Mouse (Mus musculus) heart, adult 2 months (tissue): Measurements from ENCODE around the gene Mt1. TPM values are rescaled to one million over a fixed set of nuclear protein-coding genes. Genes with fewer than 3 reads are reported as not detected.

Source experiments
- DNase-seq, 2 experiments: peaks; one replicate each; pipeline ENCODE4 v3.0.0; 2021
- H3K27ac ChIP-seq: fragments of 200-600 bp; 2 replicates; pipeline ENCODE4 v1.8.1; 2022
- H3K27me3 ChIP-seq: fragments of 200-500 bp; 2 replicates; pipeline ENCODE4 v1.6.1; 2012; ENCODE audit warnings: mild to moderate bottlenecking, low read length, inconsistent platforms, mixed read lengths; ENCODE audit not compliant: control insufficient read depth, insufficient read depth
- H3K36me3 ChIP-seq: fragments of 200-500 bp; 2 replicates; pipeline ENCODE4 v1.6.1; 2012; ENCODE audit warnings: low read length, inconsistent platforms; ENCODE audit not compliant: control insufficient read depth, insufficient read depth
- H3K4me1 ChIP-seq: fragments of 200-500 bp; 2 replicates; pipeline ENCODE4 v1.6.1; 2011; ENCODE audit warnings: low read length; ENCODE audit not compliant: control insufficient read depth, insufficient read depth
- H3K4me3 ChIP-seq: fragments of 200-600 bp; 2 replicates; pipeline ENCODE4 v1.8.1; 2022
- H3K79me2 ChIP-seq: fragments of 200-500 bp; replicated peaks from 2 replicates; pipeline ENCODE4 v1.6.1; 2012; ENCODE audit warnings: mild to moderate bottlenecking, inconsistent platforms, low read length, moderate library complexity, mixed read lengths; ENCODE audit not compliant: control insufficient read depth, insufficient read depth
- H3K9ac ChIP-seq: fragments of 200-500 bp; 2 replicates; pipeline ENCODE4 v1.6.1; 2012; ENCODE audit warnings: low read depth, mild to moderate bottlenecking, control low read depth, inconsistent platforms, low read length, mixed read lengths
- CTCF ChIP-seq: fragments of 200-600 bp; IDR thresholded peaks from 2 replicates; pipeline ENCODE4 v1.8.1; 2022; ENCODE audit warnings: antibody characterized with exemption, mild to moderate bottlenecking, moderate library complexity
- EP300 ChIP-seq: fragments of 200-500 bp; IDR thresholded peaks from 2 replicates; pipeline ENCODE4 v1.6.1; 2011; ENCODE audit warnings: low read depth, low read length, control low read depth; ENCODE audit not compliant: insufficient read depth
- POLR2A ChIP-seq: fragments of 200-500 bp; IDR thresholded peaks from 2 replicates; pipeline ENCODE4 v1.6.1; 2011; ENCODE audit warnings: mild to moderate bottlenecking, low read depth, low read length, control low read depth; ENCODE audit not compliant: insufficient read depth
- WGBS: fragments of 180-500 bp; shearing (Covaris S2); methylation state at CpG from one replicate; pipeline ENCODE4 v1.1.7; 2018; 5-methylcytosine and 5-hydroxymethylcytosine counted together
- intact Hi-C: fragments of 180-260 bp; cut with DNase I; formaldehyde crosslinking; loops from one replicate; pipeline ENCODE4 v1.15.1; 2025
- polyA plus RNA-seq: library from polyadenylated mRNA; depleted of rRNA; stranded (reverse); fragments of >200 nt; gene quantifications from 2 replicates; pipeline ENCODE4 v1.2.3, GENCODE M21; 2012
- total RNA-seq, 2 experiments: library from RNA; stranded (reverse); gene quantifications; 2 replicates each; pipeline ENCODE4 v1.2.3; 2021

Mt1 gene
- total and polyA plus RNA-seq, 3 experiments: 279 to 727 (median 438) TPM

GRCm38 (mm10) chr8:94177716-94178390, 1.0 kb upstream of the Mt1 start:
- intact Hi-C loops: no loop called here
- no peaks in the 10 kb centered on the region for H3K79me2 ChIP-seq
- H3K4me3 ChIP-seq: no peak overlapping the region
- TF ChIP-seq CTCF (no peak), POLR2A (no peak), EP300 (no peak)
- peaks cover 1% of the 10 kb centered on the region for H3K4me1 ChIP-seq
- H3K36me3 ChIP-seq: no peaks in the 10 kb centered on the region; the same call in 1 of the 2 replicates
- H3K27ac ChIP-seq: peak overlapping the region; percentile 97
- no peaks in the 10 kb centered on the region for H3K27me3 ChIP-seq
- WGBS: 64% methylated on average over 7 of the region's 7 CpGs
- H3K9ac ChIP-seq: no peak overlapping the region
- no peak for DNase-seq

- WGBS: 6% methylated on average over 25 of the region's 25 CpGs
- H3K4me1 ChIP-seq: peaks cover 1% of the 10 kb centered on the region
- peak overlapping the region; percentile 65 for H3K4me3 ChIP-seq
- peak overlapping the region; percentile 57 for H3K9ac ChIP-seq
- H3K79me2 ChIP-seq: no peaks in the 10 kb centered on the region
- peak; percentile 49 to 60 for DNase-seq
- peak overlapping the region; percentile 97 for H3K27ac ChIP-seq
- no peaks in the 10 kb centered on the region for H3K27me3 ChIP-seq
- intact Hi-C loops: no loop called here
- no peaks in the 10 kb centered on the region; the same call in 1 of the 2 replicates for H3K36me3 ChIP-seq
- TF ChIP-seq EP300: peak; percentile 31; the same call in 1 of the 2 replicates
- no peak; the same call in 1 of the 2 replicates for TF ChIP-seq POLR2A
Observed at GRCm38 (mm10) chr8:94179713-94180560, 1.1 kb downstream of the Mt1 start.

- Histone ChIP-seq H3K9ac (no peak overlapping the region), H3K79me2 (no peaks in the 10 kb centered on the region), H3K4me3 (peak overlapping the region; percentile 65; the same call in 1 of the 2 replicates)
Observed at GRCm38 (mm10) chr8:94180561-94180908, 1.7 kb downstream of the Mt1 start.

DNA sequence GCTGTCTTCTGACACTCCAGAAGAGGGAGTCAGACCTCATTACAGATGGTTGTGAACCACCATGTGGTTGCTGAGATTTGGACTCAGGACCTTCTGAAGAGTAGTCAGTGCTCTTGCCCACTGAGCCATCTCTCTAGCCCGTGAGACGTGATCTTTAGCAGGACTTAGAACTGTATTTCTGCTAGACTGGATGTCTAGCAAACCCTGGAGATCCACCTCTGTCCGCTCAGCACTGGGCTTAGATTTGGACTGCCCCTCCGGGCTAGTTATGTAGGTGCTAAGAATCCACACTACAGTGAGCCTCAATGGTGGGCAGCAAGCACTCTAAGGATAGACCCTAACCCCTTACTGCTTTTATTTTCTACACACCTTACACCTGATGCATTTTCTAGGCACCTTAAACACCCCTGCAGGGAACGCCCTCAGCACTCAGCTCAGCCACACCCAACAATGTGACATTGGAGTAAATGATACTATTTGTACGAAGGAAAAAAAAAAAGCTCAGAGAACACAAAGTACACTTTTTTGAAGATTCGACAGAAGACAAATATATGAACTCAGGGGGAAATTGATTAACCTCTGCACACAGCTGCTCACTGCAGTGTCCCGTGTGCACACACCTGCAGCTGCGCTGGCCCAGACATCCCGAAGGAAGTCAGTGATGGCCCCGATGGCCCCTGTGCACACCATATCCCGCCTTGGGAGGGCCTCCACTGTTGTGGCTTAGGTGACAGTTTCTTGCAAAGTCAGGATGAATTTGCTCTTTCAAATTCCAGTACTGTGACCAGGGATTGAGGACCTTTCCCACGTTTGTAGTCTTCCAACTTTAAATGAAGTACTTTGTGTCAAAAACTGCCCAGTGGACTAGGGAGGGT, 3.4 kb downstream of the Mt1 start:
- Histone ChIP-seq H3K79me2 (no peaks in the 10 kb centered on the region), H3K27ac (peak overlapping the region; percentile 64), H3K9ac (peak overlapping the region; percentile 74), H3K4me1 (peaks cover 1% of the 10 kb centered on the region), H3K4me3 (no peak overlapping the region), H3K36me3 (no peaks in the 10 kb centered on the region; the same call in 1 of the 2 replicates), H3K27me3 (no peaks in the 10 kb centered on the region)
- intact Hi-C loops: no loop called here
- TF ChIP-seq POLR2A (peak; percentile 35; the same call in 1 of the 2 replicates), EP300 (peak; percentile 27; the same call in 1 of the 2 replicates), CTCF (no peak)
- 78% methylated on average over 13 of the region's 13 CpGs for WGBS
- no peak for DNase-seq

More at GRCm38 (mm10) chr8:94180561-94180908, 1.7 kb downstream of the Mt1 start:
- DNase-seq: no peak
- Histone ChIP-seq H3K36me3 (no peaks in the 10 kb centered on the region; the same call in 1 of the 2 replicates), H3K4me1 (peaks cover 1% of the 10 kb centered on the region), H3K27me3 (no peaks in the 10 kb centered on the region), H3K27ac (no peak overlapping the region; the same call in 1 of the 2 replicates)
- 85% methylated on average over 1 of the region's 1 CpGs for WGBS
- no peak for TF ChIP-seq POLR2A
- intact Hi-C loops: no loop called here

- Histone ChIP-seq H3K4me1 (peaks cover 1% of the 10 kb centered on the region), H3K27me3 (no peaks in the 10 kb centered on the region), H3K9ac (peak overlapping the region; percentile 74), H3K27ac (peak overlapping the region; percentile 64), H3K4me3 (peak overlapping the region; percentile 29; the same call in 1 of the 2 replicates), H3K79me2 (no peaks in the 10 kb centered on the region), H3K36me3 (no peaks in the 10 kb centered on the region; the same call in 1 of the 2 replicates)
- WGBS: under 1% methylated on average over 16 of the region's 16 CpGs
- peak; percentile 86 for TF ChIP-seq CTCF
- peak; percentile 61; the same call in 1 of the 2 replicates for TF ChIP-seq EP300
- no peak; the same call in none of the 2 replicates for TF ChIP-seq POLR2A
- peak; percentile 85 to 87 for DNase-seq
- intact Hi-C loops: no loop called here
Observed at GRCm38 (mm10) chr8:94183117-94183516, 4.2 kb downstream of the Mt1 start.
